Mouse (Mus musculus) bone marrow, adult 2 months (tissue): Measurements from ENCODE around the gene Htr5b.

Experiments
- CTCF ChIP-seq: fragments of 200-500 bp; IDR thresholded peaks from 2 replicates; pipeline ENCODE4 v1.5.1; 2011; ENCODE audit warnings: low read length, control low read depth; ENCODE audit not compliant: control insufficient read depth, insufficient read depth
- POLR2A ChIP-seq: fragments of 200-500 bp; IDR thresholded peaks from 2 replicates; pipeline ENCODE4 v1.6.1; 2011; ENCODE audit warnings: low read depth, mild to moderate bottlenecking, control low read depth, low read length, borderline replicate concordance; ENCODE audit not compliant: control insufficient read depth

- TF ChIP-seq CTCF (no peak), POLR2A (no peak)
These were observed 16.3 kb downstream of the Htr5b start for GRCm38 (mm10) chr1:121511966-121512365.
